Mouse (Mus musculus) heart, adult 9 months (tissue): ENCODE results near the gene Olfr1497.
"Not testable (repeated sequence)": the region's sequence is repeated elsewhere in the genome, so short reads cannot be mapped to it uniquely, and the experiment has no call there.

Source experiments
- DNase-seq, 2 experiments: peaks; one replicate each; pipeline ENCODE4 v3.0.0; 2022; ENCODE audit warnings: low spot score in 2 of 2

Gene Olfr1497

DNA sequence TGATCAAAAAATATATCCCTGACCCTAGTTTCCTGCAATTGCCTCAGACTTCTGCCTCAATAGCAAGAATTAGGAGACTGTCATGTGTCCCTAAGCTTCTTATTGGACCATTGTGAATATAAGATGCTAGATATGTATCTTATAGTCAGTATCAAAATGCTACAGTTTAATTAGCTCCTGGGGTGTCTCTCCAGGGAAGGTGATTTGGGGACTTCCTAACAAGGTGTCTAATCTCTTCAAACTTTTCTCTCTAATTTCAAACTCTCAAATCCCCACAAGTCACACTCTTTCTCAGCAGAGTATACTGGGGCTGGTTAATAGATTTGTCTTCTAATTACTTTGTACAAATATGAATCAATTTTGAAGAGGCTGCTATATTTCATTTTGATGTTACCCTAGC lies at the start of gene Olfr1497:
TSS of gene Olfr1497 (minus strand) at position 101 of the 400 bp plus-strand sequence.
- no peak for DNase-seq

DNA sequence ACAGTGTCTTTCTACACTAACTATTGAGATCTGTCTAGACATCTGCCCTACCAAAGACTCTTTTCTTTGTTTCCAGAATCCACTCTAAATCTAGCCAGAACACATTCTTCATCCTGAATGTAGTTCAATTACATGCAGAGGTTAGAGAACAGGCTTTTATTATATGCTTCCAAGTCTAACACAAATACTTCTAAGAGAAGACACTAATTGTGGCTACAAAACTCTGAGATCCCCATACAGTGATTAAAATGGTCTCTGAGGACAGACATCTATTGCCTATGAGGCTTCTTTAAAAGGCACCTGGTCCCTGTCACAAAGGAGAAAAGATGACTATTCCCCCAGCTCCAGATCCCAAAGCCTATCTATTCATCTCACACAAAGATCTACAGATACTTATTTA lies 32.4 kb upstream of the Olfr1497 start, which contains the start of gene Olfr1500:
TSS of gene Olfr1500 (minus strand) at position 101 of the 400 bp plus-strand sequence.
- DNase-seq = no peak

DNA sequence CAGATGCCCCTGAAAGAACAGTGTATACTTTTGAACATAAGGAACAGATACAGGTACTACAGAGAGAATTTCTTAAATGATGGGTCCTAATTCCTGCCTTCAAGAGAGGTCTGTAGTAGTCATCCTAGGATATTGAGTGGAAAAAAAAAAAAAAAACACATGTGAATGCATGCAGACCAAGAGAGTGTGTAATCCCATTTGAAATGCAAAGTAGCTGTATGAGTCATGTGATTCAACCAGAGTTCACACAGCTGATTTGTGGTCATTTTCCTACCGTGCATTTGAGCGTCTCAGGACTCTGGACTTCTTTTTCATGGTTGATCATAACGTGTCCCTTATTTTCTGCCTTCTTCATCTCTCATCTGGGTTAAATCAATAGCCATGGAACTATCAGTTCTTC lies 30.4 kb upstream of the Olfr1497 start:
- no peak for DNase-seq

DNA sequence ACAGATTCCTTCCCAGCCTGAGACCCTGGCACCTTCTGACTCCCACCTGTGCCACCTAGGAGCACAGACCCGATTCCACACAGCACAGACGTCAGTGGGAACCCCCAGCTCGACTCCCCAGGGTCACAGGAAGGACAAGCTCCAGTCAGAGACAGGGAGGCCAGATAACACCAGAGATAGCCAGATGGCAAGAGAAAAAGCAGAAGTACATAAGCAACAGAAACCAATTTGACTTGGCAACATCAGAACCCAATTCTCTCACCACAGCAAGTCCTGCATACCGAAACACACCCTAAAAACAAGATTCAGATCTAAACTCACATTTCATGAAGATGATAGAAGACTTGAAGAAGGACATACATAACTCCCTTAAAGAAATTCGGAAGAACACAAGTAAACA lies 22.8 kb upstream of the Olfr1497 start:
- DNase-seq = no peak

DNA sequence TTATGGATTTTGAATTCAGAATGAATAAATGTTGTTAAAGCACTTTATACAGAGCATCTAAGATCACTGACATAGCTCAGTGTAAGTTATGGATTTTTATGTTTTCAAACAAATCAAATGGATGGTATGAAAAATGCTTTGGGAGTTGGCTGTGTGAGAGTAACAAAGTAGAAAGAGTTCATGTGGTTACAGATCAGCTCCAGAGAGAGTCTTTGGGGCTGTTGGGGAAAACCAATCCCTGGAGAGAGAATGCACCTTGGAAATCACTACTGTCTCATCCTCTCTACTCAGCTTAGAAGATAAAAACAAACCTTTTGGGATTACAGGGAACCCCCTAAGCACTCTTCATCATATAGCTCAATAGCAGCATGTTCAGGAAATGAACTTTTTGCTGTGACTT lies 21.3 kb upstream of the Olfr1497 start, which contains the start of gene Olfr1499:
TSS of gene Olfr1499 (minus strand) at position 101 of the 400 bp plus-strand sequence.
- DNase-seq = no peak

DNA sequence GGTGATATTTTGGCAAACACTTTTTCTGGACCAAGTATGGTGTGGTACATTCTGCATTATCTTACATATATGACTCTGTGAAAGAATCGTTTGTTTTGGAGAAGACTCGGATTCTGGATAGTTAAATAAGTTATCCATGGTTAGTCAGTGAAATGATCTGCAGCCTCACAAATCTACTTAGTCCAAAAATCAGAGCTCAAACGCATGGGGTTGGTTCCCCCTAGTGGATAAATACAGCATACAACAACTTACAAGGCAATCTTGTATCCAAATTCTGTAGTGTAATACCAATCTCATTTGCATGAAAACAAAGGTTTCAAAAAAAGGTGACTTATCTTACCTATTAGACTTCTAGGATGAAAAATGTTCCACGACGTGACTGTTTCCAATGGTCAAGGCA lies 20.8 kb upstream of the Olfr1497 start:
- DNase-seq = no peak

DNA sequence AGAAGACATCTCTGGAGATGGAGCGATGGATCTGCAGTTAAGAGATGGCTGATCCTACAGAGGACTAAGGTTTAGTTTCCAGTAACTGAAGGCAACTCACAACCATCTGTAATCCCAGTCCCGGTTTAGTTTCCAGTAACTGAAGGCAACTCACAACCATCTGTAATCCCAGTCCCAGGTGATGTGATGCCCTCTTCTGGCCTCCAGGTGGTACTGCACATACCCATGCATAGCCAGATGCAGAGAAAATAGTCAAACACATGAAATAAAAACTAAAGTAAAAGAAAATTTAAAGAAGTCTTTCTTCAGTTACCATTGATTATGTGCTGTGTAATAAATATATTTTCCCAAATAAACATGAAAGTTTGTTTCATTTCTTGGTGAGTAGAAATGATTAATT lies 14.8 kb upstream of the Olfr1497 start:
- DNase-seq = no peak

DNA sequence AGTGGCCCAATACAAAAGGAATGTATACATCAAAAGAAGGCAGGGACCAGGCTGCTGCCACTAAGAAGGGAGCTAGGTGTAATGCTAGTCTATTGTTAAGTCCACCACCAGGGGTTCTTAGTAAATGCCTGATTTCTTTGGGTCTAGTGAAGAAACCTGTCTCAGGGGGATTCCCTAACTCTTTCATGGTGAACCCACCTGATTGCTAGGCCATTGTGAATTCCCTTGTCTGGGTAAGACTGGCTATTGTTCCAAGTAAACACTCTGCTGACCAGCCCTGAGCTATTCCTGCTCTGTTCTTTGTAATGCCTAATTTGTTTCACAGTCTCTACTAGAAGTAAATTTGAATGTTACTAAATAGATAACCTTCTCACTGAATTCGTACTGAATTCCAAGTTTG lies 7.5 kb upstream of the Olfr1497 start:
- DNase-seq = not testable (repeated sequence)

DNA sequence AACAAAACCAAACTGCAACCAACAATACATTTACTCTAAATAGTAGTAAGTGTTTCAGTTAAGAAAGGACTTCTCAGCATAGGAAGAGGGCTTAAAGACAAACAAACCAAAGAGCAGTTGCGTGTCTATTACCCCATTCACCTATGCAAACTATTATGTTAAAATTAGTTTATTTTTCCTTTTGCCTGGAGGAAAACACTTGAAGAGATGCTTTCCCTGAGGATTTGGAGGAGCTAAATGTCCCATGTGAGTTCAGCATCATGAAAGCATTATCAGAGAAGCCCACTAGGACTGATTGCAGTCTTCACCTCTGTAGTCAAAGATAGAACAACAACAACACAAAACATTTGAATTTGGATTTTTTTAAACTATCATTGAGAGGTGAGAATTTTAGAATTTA lies 20.4 kb downstream of the Olfr1497 start, which contains the start of gene Olfr1496:
TSS of gene Olfr1496 (plus strand) at position 301 of the 400 bp plus-strand sequence.
- DNase-seq = no peak

DNA sequence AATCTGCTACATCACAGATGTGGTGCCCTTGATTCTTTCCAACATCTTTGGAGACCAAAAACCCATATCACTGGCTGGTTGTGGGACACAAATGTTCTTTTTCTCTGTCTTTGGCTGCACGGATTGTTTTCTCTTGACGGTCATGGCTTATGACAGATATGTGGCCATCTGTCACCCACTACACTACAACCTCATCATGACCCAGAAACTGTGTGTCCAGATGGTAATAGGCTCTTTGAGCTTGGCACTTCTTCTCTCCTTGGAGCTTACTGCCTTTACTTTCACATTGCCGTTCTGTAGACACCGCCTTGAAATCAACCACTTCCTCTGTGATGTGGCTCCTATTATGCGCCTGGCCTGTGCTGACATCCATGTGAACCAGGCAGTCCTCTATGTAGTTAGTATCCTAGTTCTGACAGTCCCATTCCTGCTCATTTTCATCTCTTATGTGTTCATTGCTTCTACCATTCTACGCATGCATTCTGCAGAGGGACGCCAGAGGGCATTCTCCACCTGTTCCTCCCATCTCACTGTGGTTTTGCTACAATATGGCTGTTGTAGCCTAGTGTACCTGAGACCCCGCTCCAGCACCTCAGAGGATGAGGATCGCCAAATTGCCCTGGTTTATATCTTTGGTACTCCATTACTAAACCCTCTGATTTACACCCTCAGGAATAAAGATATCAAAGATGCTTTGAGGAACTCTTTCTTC lies 29.3 kb downstream of the Olfr1497 start:
- DNase-seq = no peak

DNA sequence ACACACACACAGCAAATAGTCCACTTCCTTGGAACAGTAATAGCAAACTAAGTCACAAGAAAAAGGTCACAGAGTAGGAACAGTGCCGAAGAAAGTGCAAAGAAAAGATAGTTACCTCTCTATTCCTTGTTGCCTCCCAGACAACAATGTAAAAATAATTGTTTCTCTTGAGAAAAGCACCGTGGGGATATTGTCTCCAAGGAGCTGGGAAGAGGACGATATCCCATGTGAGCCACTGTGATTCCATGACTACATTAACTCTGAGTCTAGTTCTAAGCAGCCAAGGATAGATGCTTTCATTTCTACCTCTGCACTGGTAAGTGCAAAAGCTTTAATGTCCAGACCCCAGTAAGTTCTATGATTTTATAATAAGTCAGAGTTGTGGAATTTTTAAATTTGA lies 33.7 kb downstream of the Olfr1497 start, which contains the start of gene Olfr1495:
TSS of gene Olfr1495 (plus strand) at position 301 of the 400 bp plus-strand sequence.
- no peak for DNase-seq

DNA sequence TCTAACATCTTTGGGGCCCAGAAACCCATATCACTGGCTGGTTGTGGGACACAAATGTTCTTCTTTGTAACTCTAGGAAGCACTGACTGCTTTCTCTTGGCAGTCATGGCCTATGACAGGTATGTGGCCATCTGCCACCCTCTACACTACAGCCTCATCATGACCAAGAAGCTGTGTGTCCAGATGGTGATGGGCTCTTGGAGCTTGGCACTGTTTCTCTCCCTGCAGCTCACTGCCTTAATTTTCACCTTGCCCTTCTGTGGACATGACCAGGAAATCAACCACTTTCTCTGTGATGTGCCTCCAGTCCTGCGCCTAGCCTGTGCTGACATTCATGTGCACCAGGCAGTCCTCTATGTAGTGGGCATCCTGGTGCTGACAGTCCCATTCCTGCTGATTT lies 48.6 kb downstream of the Olfr1497 start:
- no peak for DNase-seq
